Mouse (Mus musculus): ENCODE data around the gene Snph. TPM values are rescaled to one million over a fixed set of nuclear protein-coding genes. Genes with fewer than 3 reads are reported as not detected.

Gene Snph
- total and polyA plus RNA-seq, 3 experiments = not detected

GRCm38 (mm10) chr2:151569452-151569851, 62.9 kb downstream of the Snph start:
- in situ Hi-C loops (cut with MboI; ENCODE audit: low pct_ligation_motif_present, low pct_unique_long_range_greater_than_20kb, low sequenced_read_pairs) = no loop called here
- Histone ChIP-seq H3K79me2 (replicated peaks; ENCODE audit: control insufficient read depth, extremely low read depth, insufficient read depth, poor library complexity, severe bottlenecking) (no peaks in the 10 kb centered on the region), H3K27me3 (replicated peaks) (no peaks in the 10 kb centered on the region), H3K9me3 (replicated peaks; ENCODE audit: low read length) (no peaks in the 10 kb centered on the region), H3K4me3 (replicated peaks in 1 of 3; ENCODE audit: low read depth in 2 of 3, low read length in 2 of 3, poor library complexity in 1 of 3) (no peak overlapping the region), H3K36me3 (replicated peaks in 1 of 2; ENCODE audit: control insufficient read depth in 1 of 2, insufficient read depth in 1 of 2, low read length in 1 of 2) (peaks cover 11 to 49% of the 10 kb centered on the region in 2 experiments), H3K4me2 (ENCODE audit: insufficient read depth, low read depth, poor library complexity, severe bottlenecking) (no peak overlapping the region), H3K4me1 (ENCODE audit: control insufficient read depth in 1 of 2, insufficient read depth in 2 of 2) (peaks cover 18 to 25% of the 10 kb centered on the region in 2 experiments), H3K9ac (ENCODE audit: insufficient read depth, low read depth) (no peak overlapping the region), H3K27ac (ENCODE audit: insufficient read depth, low read depth) (no peak overlapping the region)
- TF ChIP-seq PAX5 (IDR thresholded peaks at IDR 0.05; ENCODE audit: low read length) = no peak
- TF ChIP-seq MXI1 (IDR thresholded peaks at IDR 0.05; ENCODE audit: low read depth, low read length) = peak; percentile 80
- peak; percentile 95 for TF ChIP-seq IRF4 (IDR thresholded peaks at IDR 0.05; ENCODE audit: low read depth, low read length)
- peak; percentile 78 for TF ChIP-seq JUND (conservative IDR thresholded peaks at IDR 0.05; ENCODE audit: low read depth, low read length)
- TF ChIP-seq NELFE (IDR thresholded peaks at IDR 0.05; ENCODE audit: low read depth, low read length) = no peak
- 0 out of 2 replicates have a peak, but pooled peaks have one; percentile 18 for TF ChIP-seq MYC (IDR thresholded peaks at IDR 0.05; ENCODE audit: low read depth, low read length)
- TF ChIP-seq BHLHE40 (IDR thresholded peaks at IDR 0.05; ENCODE audit: low read depth, low read length) = no peak
- no peak for TF ChIP-seq HCFC1 (IDR thresholded peaks at IDR 0.05; ENCODE audit: low read depth, low read length)
- no peak for TF ChIP-seq CHD1 (IDR thresholded peaks at IDR 0.05; ENCODE audit: low read depth, low read length)
- TF ChIP-seq EP300 (IDR thresholded peaks at IDR 0.05; ENCODE audit: low read length) = peak; percentile 67
- TF ChIP-seq JUN (IDR thresholded peaks at IDR 0.05; ENCODE audit: insufficient read depth, low read depth, low read length) = peak; percentile 65
- TF ChIP-seq RCOR1 (conservative IDR thresholded peaks at IDR 0.05; ENCODE audit: low read depth, low read length) = no peak
- TF ChIP-seq TBP (conservative IDR thresholded peaks at IDR 0.05; ENCODE audit: low read depth, low read length) = no peak
- peak; percentile 29; the same call in 1 of the 2 replicates for TF ChIP-seq SIN3A (IDR thresholded peaks at IDR 0.05; ENCODE audit: low read length)
- no peak for TF ChIP-seq ZNF384 (IDR thresholded peaks at IDR 0.05; ENCODE audit: low read depth, low read length)
- peak; percentile 40; the same call in 1 of the 2 replicates for TF ChIP-seq MEF2A (IDR thresholded peaks at IDR 0.05; ENCODE audit: borderline replicate concordance, low read depth, low read length)
- TF ChIP-seq KAT2A (IDR thresholded peaks at IDR 0.05; ENCODE audit: insufficient replicate concordance, low read length) = no peak
- 0 out of 2 replicates have a peak, but pooled peaks have one; percentile 15 for TF ChIP-seq ETS1 (conservative IDR thresholded peaks at IDR 0.05; ENCODE audit: low read depth, low read length)
- DNase-seq (ENCODE audit: extremely low read depth) = peak; percentile 86
- dilution Hi-C loops (cut with MboI; ENCODE audit: extremely low pct_ligation_motif_present, extremely low pct_unique_long_range_greater_than_20kb, low sequenced_read_pairs) = no loop called here

- peaks cover 26 to 70% of the 10 kb centered on the region in 2 experiments for H3K36me3 ChIP-seq (replicated peaks in 1 of 2; ENCODE audit: control insufficient read depth in 1 of 2, insufficient read depth in 1 of 2, low read length in 1 of 2)
- H3K9me3 ChIP-seq (replicated peaks; ENCODE audit: low read length) = no peaks in the 10 kb centered on the region
These were observed 65.5 kb downstream of the Snph start for GRCm38 (mm10) chr2:151566856-151567255.

More at GRCm38 (mm10) chr2:151566856-151567255, 65.5 kb downstream of the Snph start:
- Histone ChIP-seq H3K4me3 (replicated peaks in 1 of 3; ENCODE audit: low read depth in 2 of 3, low read length in 2 of 3, poor library complexity in 1 of 3) (no peak overlapping the region), H3K27ac (ENCODE audit: insufficient read depth, low read depth) (no peak overlapping the region), H3K9ac (ENCODE audit: insufficient read depth, low read depth) (no peak overlapping the region), H3K4me1 (ENCODE audit: control insufficient read depth in 1 of 2, insufficient read depth in 2 of 2) (peaks cover 28 to 42% of the 10 kb centered on the region in 2 experiments), H3K4me2 (ENCODE audit: insufficient read depth, low read depth, poor library complexity, severe bottlenecking) (no peak overlapping the region), H3K27me3 (replicated peaks) (no peaks in the 10 kb centered on the region), H3K79me2 (replicated peaks; ENCODE audit: control insufficient read depth, extremely low read depth, insufficient read depth, poor library complexity, severe bottlenecking) (no peaks in the 10 kb centered on the region)
- DNase-seq (ENCODE audit: extremely low read depth) = no peak
- dilution Hi-C loops (cut with MboI; ENCODE audit: extremely low pct_ligation_motif_present, extremely low pct_unique_long_range_greater_than_20kb, low sequenced_read_pairs) = no loop called here
- TF ChIP-seq PAX5 (IDR thresholded peaks at IDR 0.05; ENCODE audit: low read length) = no peak
- no peak for TF ChIP-seq MAZ (IDR thresholded peaks at IDR 0.05; ENCODE audit: low read depth, low read length)
- TF ChIP-seq USF2 (conservative IDR thresholded peaks at IDR 0.05; ENCODE audit: low read depth, low read length) = no peak
- no peak for TF ChIP-seq ELF1 (IDR thresholded peaks at IDR 0.05; ENCODE audit: low read depth, low read length)
- TF ChIP-seq JUND (conservative IDR thresholded peaks at IDR 0.05; ENCODE audit: low read depth, low read length) = no peak
- TF ChIP-seq UBTF (IDR thresholded peaks at IDR 0.05; ENCODE audit: low read depth, low read length) = no peak
- no peak for TF ChIP-seq E2F4 (IDR thresholded peaks at IDR 0.05; ENCODE audit: insufficient replicate concordance, low read depth, low read length)
- no peak for TF ChIP-seq POLR2A (IDR thresholded peaks at IDR 0.05; ENCODE audit: low read depth, low read length)
- TF ChIP-seq CHD2 (IDR thresholded peaks at IDR 0.05; ENCODE audit: low read length) = no peak
- no peak for TF ChIP-seq SIN3A (IDR thresholded peaks at IDR 0.05; ENCODE audit: low read length)
- TF ChIP-seq ZMIZ1 (IDR thresholded peaks at IDR 0.05; ENCODE audit: low read depth, low read length) = no peak
- TF ChIP-seq USF1 (IDR thresholded peaks at IDR 0.05; ENCODE audit: low read depth, low read length) = no peak
- TF ChIP-seq ETS1 (conservative IDR thresholded peaks at IDR 0.05; ENCODE audit: low read depth, low read length) = no peak
- no peak for TF ChIP-seq MAX (IDR thresholded peaks at IDR 0.05; ENCODE audit: low read length)
- in situ Hi-C loops (cut with MboI; ENCODE audit: low pct_ligation_motif_present, low pct_unique_long_range_greater_than_20kb, low sequenced_read_pairs) = no loop called here

All from CH12.LX (cell line).